Mouse (Mus musculus) embryo, embryonic 11 days (tissue): ENCODE measurements around the gene Serpinf1.
"Not testable (repeated sequence)": the region's sequence is repeated elsewhere in the genome, so short reads cannot be mapped to it uniquely, and the experiment has no call there.

Experiments used
- DNase-seq: peaks from one replicate; pipeline ENCODE4 v3.0.0-alpha.2; 2015

Gene Serpinf1

GRCm38 (mm10) chr11:75422013-75422792, at the start of gene Serpinf1:
Gene Serpinf1, minus strand, starts transcription at chr11:75422701.
- peak; percentile 67 for DNase-seq

GRCm38 (mm10) chr11:75470675-75471074, 48.2 kb upstream of the Serpinf1 start:
- no peak for DNase-seq

GRCm38 (mm10) chr11:75469261-75469660, 46.8 kb upstream of the Serpinf1 start:
- no peak for DNase-seq

DNA sequence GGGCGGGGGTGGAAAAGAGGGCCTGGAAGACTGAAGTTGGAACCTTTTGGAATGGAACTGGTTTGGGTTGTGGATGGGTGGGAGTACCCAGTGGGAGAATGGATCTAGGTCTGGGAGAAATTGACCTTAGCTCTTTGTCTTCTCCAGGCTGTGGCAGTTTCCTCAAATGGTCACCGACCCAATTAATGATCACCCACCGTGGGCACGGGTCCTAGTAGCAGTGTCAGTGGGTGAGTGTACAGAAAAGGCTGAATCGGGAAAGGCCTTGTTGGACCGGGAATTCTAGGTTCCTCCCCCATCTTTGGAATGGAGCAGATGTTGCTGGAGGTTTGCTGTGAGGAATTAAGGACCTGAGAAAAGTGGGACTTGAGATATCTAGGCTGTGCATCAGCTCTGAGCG, 45.9 kb upstream of the Serpinf1 start:
- no peak for DNase-seq

GRCm38 (mm10) chr11:75467512-75468215, 45.2 kb upstream of the Serpinf1 start:
- peak; percentile 73 for DNase-seq

DNA sequence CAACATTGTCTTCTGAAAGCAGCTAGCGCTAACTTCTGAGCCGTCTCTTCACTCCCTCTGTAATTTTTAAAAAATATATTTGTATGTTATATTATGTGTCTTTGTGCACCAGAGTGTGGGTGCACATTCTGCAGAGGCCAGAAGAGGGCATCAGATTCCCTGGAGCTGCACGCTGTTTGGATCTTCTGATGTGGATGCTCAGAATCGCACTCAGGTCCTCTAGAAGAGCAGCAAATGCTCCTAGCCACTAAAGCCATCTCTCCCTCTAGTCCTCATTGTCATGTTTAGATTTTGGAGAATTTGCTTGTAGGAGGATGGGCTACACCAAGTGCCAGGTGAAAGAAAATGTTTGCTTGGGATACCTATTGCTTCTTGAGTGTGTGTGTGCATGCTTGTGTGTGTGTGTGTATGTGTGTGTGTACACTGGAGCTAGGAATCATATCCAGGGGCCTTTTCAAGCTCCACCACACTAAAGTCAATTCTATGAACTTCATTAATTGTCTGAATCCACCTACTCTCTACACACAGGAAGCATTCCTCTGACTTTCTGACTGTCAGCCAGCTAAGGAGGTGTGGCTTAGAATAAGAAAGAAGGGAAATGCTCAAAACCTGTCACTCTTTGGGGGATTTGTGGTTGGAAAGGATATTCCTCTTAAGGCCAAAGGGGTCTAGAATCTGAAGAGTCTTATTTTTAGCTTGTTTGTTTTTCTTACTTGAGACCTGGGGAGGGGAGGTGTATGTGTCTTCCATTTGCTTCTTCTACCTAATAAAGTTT, 44.4 kb upstream of the Serpinf1 start:
- DNase-seq, result no peak

GRCm38 (mm10) chr11:75465051-75465450, 42.5 kb upstream of the Serpinf1 start:
- no peak for DNase-seq

GRCm38 (mm10) chr11:75464417-75464816, 41.9 kb upstream of the Serpinf1 start:
- DNase-seq, result no peak

DNA sequence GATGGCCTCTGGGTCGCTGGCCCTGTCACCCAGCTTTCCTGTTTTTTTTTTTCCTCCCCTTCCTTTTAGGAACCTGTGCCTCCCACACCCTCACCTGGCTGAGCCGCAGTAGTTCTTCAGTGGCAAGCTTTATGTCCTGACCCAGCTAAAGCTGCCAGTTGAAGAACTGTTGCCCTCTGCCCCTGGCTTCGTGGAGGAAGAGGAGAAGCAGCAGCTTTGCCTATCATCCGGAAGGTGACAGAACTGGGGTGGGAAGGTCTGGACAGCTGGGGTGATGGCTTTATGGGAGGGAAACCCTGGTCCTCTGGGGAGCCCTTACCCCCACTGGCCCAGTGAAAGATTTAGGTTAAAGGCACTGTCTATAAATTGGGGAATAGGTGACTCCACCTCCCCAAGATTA, 41.1 kb upstream of the Serpinf1 start:
- no peak for DNase-seq

DNA sequence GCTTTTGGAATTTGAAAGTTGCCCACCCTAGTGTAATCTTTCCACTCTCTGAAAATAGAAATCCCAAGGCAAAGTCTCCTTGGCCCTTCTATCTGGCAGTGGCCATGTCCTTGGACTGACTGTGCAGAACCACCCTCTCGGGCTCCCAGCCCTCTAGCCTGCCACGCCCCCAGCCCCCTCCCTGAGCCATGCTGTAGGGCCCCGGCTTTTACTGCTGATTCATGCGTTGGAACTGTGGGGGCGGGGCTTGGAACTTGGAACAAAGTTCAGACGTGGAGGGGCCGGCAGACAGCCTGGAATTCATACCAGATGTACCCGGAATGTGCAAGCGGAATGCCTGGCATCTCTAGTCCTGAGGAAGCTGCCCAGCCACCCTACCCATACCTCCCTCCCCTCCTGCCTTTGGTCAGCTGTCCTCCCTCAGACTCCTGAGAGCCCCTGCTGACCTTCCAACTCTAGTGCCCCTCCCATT, 40.4 kb upstream of the Serpinf1 start:
- DNase-seq, result peak; percentile 93

- peak; percentile 30 for DNase-seq
Measured at GRCm38 (mm10) chr11:75462253-75462783, 39.8 kb upstream of the Serpinf1 start.

- DNase-seq, result no peak
Measured at GRCm38 (mm10) chr11:75461743-75462252, 39.3 kb upstream of the Serpinf1 start.

DNA sequence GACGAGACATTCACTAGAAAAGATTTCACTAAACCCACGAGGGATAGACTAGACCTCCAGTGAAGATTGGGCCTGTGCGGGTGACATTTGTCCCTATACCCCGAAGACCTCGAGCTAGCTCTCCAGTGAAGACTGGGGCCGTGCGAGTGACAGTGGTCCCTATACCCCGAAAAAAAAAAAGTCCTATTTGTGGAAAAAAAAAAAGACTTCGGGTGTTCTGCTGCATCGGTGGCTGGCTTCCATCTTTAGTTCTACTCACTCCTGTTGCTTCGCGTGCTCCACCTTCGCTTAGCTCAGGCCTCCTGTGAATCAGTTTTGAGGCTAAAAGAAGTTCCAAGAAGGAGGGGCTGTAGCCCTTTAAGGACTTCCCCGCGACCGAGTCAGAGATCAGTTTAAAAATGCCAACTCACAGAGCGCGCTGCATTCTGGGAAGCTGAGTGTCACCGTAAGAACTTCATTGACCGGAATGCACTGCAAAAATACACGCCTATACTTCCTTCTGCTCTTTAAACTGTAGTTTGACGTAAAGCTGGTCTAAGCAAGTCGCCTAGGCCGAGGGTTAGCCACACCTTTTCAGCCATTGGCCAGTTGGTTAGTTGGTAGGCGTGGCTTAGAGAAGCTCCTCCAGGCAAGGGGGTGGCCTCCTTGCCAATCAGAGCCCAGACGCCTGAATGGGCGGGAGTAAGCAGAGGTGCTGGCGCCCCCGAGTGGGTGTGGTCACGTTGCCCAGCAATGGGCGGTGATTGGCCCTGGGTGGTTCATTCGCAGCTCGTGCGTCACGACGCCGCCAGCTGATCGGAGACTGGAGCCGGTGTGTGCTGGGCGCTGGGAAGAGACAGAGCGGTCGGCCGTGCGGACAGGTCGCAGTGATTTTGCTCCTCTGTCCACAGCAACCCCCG, 38.6 kb upstream of the Serpinf1 start, which contains the start of gene Tlcd2:
Tlcd2 (plus strand) TSS at position 872 of the 899 bp plus-strand sequence.
- peak; percentile 100 for DNase-seq

- DNase-seq, result peak; percentile 94
Measured at GRCm38 (mm10) chr11:75460103-75460843, 37.8 kb upstream of the Serpinf1 start.

DNA sequence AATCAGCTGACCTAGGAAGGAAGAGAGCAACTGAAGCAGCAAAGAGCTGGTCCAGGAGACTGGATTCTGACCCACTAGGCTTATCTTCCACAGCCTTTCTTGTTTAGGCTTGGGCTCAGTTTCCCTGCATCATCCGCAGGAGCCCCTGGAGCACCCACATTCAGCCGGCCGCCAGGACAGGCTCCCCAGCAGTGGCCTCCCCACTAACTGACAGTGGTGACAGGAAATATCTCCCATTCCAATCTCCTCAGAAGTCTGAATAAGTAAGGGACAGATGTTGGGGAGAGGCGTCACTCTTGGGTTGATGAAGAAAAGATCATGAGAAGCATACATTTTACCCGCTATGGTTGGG, 37.2 kb upstream of the Serpinf1 start:
- DNase-seq, result no peak

DNA sequence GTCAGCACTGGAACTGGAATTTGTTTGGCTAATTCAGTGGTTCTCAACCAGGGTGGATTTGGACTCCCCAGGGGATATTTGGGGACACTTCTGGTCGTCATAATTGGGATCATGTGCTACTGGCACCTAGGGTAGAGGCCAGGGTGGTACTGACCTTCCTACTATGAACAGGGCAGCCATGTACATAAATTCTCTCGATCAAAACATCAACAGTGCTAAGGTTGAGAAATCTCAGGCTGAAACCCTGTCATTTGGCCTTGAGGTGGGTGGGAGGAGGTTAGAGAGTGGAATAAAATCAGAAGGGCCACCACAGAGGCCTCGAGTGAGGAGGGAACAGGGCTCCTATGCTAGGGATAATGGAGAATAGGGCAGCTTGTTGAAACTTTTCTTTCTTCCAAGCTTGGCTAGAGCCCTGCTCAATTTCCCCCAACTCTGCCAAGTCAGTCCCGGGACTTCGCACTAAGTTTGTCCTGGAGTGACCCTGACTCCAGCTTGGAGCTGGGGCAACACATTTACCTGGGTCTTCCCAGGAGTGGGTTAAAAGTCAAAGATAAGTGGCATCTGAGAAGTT, 36.7 kb upstream of the Serpinf1 start:
- no peak for DNase-seq

DNA sequence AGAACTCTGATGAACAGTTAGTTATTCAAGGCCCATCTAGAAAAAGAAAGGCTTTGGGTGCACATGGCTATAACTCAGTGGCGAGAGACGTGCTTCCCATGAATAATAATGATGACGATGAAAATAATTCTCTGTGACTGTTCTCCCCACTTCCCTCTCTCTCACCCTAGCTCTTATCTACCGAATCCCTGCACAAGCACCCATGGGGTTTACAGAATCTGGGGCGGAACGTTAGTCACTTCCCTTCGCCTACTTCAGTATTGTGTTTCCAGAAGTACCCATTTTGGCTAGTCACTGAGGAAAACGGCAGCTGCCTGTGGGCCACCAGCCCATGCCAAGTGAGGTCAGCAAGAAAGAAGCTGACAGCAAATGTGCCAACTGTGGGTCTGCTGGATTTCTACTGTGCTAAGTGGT, 36.1 kb upstream of the Serpinf1 start:
- DNase-seq, result no peak

DNA sequence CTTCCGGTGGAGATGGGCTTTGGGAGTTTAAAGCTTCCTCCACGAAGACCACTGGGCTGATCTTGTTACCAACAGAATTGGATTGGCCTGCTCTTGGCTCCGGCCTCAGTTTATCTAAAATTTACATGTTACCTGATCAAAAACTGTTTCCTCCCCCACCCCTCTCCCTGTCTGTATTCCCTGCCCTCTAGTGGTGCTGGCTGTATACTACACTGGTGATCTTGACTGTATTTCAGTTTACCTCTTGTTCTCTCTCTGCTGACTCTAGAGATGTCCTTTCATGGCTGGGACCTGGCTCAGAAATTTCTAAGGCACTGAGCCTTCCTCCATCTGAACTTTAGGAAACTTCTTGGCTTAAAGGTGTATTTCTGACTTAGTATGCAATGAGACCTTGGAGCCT, 35.7 kb upstream of the Serpinf1 start:
- peak; percentile 54 for DNase-seq

DNA sequence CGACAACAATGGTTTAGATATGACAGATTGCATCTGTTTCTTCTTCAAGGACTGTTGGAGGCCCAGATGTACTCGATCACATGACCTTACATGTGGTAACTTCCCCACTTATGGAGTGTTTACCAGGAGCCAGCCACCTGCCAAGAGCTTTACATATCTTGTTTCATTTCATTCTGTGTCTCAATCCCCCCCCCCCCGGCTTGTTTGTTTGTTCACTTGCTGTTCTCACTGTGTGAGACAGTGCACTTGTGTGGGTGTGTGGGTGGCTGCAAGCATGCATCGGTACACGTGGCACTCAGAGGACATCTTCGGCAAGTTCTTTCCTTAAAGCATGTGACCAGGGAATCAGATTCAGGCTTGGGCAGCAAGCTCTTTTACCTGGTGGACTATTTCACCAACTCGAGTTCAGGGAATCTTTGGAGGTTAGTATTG, 34.0 kb upstream of the Serpinf1 start:
- no peak for DNase-seq

DNA sequence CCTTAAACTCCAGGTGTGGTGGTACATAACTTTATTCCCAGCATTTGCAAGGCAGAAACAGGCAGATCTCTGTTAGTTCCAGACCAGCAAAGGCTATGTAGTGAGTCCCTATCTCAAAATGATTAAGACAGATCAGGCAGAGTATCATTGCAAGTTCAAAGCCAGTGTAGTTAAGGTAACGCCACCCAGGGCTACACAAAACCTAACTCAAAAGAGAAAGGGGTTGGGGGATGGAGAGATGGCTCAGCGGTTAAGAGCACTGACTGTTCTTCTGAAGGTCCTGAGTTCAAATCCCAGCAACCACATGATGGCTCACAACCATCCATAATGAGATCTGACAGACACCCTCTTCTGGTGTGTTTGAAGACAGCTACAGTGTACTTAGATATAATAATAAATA, 33.5 kb upstream of the Serpinf1 start:
- not testable (repeated sequence) for DNase-seq
